Mouse (Mus musculus) liver, postnatal 0 days (tissue): ENCODE data around the gene Stradb.

ENCODE experiments used
- CTCF ChIP-seq: sonication (generic); IDR thresholded peaks from 2 replicates; pipeline ENCODE4 v1.5.1; 2016; ENCODE audit warnings: antibody characterized with exemption, low read depth
- EP300 ChIP-seq: IDR thresholded peaks from 2 replicates; pipeline ENCODE4 v1.6.1; 2016; ENCODE audit warnings: antibody characterized with exemption, low read depth, mild to moderate bottlenecking

DNA sequence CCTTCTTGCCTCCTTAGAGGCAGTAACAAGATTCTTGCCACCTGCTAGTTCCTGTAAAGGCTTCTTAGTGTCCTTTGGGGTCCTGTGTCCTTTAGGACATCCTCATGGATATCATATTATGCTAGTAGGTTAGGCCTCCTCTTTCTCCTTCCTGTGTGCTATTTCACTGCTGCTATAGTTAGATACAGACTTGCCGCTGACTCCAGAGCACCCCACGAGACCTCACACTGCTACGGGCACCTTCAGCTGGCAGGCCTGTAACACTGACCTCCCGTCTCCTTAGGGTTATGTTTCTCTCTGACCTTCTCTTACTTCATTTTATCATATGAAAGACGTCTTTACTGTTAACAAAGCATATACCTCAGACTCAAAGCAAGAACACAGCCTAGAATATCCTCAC lies 11.3 kb downstream of the Stradb start:
- TF ChIP-seq CTCF (no peak), EP300 (no peak)
